ENCODE assay signal across 20 mouse cellular contexts in genomic region chr7:75368315-75368714, GRCm38 (mm10). TPM values are rescaled to one million over a fixed set of nuclear protein-coding genes. Genes with fewer than 3 reads are reported as not detected.
DNase-seq lines count a peak whose midpoint lies in the region; TF ChIP-seq lines count a peak whose summit lies in the region.
"Had no signal": no experiment of that assay in that cellular context is flagged by ENCODE, and none has a peak within 500 bp of the region (broad histone marks: within the 10 kb centered on the region; RNA-seq: fewer than 3 reads in every experiment).

No protein-coding gene starts in this region.

- H3K4me1 ChIP-seq in liver, adult 2 months (ENCODE audit: control insufficient read depth, insufficient read depth, low read length) = no peaks in the 10 kb centered on the region
- H3K4me1 ChIP-seq in MEL (ENCODE audit: control insufficient read depth in 1 of 2, insufficient read depth in 2 of 2, low read length in 2 of 2) = peaks cover 0 to 11% of the 10 kb centered on the region in 2 experiments; a peak in 2 of 4 replicates

- H3K9me3 ChIP-seq in MEL (replicated peaks; ENCODE audit: insufficient read depth, low read length) = no peaks in the 10 kb centered on the region
- H3K9me3 ChIP-seq: G1E had no signal

- no peak overlapping the region for H3K4me3 ChIP-seq in liver, adult 2 months (ENCODE audit: insufficient read depth, low read depth, low read length)
- peak overlapping the region in 1 of 2 experiments; percentile 24; a peak in 1 of 4 replicates for H3K4me3 ChIP-seq in MEL (ENCODE audit: control insufficient read depth in 1 of 2, insufficient read depth in 1 of 2, low read depth in 2 of 2, low read length in 2 of 2)

- no peaks in the 10 kb centered on the region for H3K36me3 ChIP-seq in liver, adult 2 months (ENCODE audit: control insufficient read depth, insufficient read depth, low read length)
- H3K36me3 ChIP-seq in MEL (ENCODE audit: control insufficient read depth in 1 of 2, insufficient read depth in 2 of 2, low read length in 2 of 2) = peaks cover 0 to 15% of the 10 kb centered on the region in 2 experiments; a peak in 2 of 4 replicates
- H3K36me3 ChIP-seq: G1E had no signal

- no peak overlapping the region for H3K27ac ChIP-seq in liver, adult 2 months (replicated peaks; ENCODE audit: insufficient read depth, low read depth, low read length)
- H3K27ac ChIP-seq in MEL (ENCODE audit: control insufficient read depth, low read depth, low read length) = no peak overlapping the region

- DNase-seq in liver, adult 2 months (ENCODE audit: extremely low read depth, low read depth, low spot score) = peak; percentile 7
- DNase-seq in liver (no peak), MEL (ENCODE audit: low read depth, low spot score) (peak; percentile 35)
- DNase-seq in gastrocnemius, adult 8-10 months (ENCODE audit: low spot score in 2 of 2) = no peak
- DNase-seq: adrenal gland, adult 2 months; adrenal gland, adult 8-10 months; adrenal gland, postnatal 10 days; adrenal gland, postnatal 14 days; adrenal gland, postnatal 25 days; adrenal gland, postnatal 36 days; B cell, adult 2 months; cerebellum, adult 11 months; cerebellum, adult 11-12 months; cerebellum, adult 18-20 months; cerebellum, adult 2 months had no signal

- H3K79me2 ChIP-seq in liver, adult 2 months (ENCODE audit: control insufficient read depth, insufficient read depth, low read length) = no peaks in the 10 kb centered on the region
- H3K79me2 ChIP-seq in MEL (ENCODE audit: control insufficient read depth, insufficient read depth, low read length, poor library complexity) = no peaks in the 10 kb centered on the region

- H3K27me3 ChIP-seq in liver, adult 2 months (ENCODE audit: control insufficient read depth, insufficient read depth, low read length) = no peaks in the 10 kb centered on the region
- H3K27me3 ChIP-seq in MEL (ENCODE audit: control insufficient read depth in 1 of 2, insufficient read depth in 2 of 2, low read length in 2 of 2) = no peaks in the 10 kb centered on the region; a peak in 1 of 4 replicates
- H3K27me3 ChIP-seq: CH12.LX, Patski had no signal

- no peak for TF ChIP-seq RAD21 in MEL (IDR thresholded peaks at IDR 0.05; ENCODE audit: low read depth, low read length)

- 37% methylated on average over 9 of the region's 9 CpGs for WGBS in liver, adult 2 months

- peak; percentile 62 to 69 for TF ChIP-seq EP300 in MEL (IDR thresholded peaks at IDR 0.05; ENCODE audit: low read depth in 1 of 2, low read length in 2 of 2)

- TF ChIP-seq CTCF in liver, adult 2 months (IDR thresholded peaks at IDR 0.05; ENCODE audit: low read depth, low read length) = no peak
- TF ChIP-seq CTCF in MEL (IDR thresholded peaks at IDR 0.05 in 2 of 3, conservative IDR thresholded peaks at IDR 0.05 in 1 of 3; ENCODE audit: control insufficient read depth in 1 of 3, insufficient read depth in 1 of 3, low read depth in 2 of 3, low read length in 3 of 3, poor library complexity in 1 of 3, severe bottlenecking in 1 of 3) = no peak

- no peak overlapping the region for H3K9ac ChIP-seq in liver, adult 2 months (ENCODE audit: low read depth, low read length)
- H3K9ac ChIP-seq in MEL (ENCODE audit: control insufficient read depth, low read depth, low read length, poor library complexity, severe bottlenecking) = 0 out of 2 replicates have a peak overlapping the region, but pooled peaks have one; percentile 4

- TF ChIP-seq POLR2A in liver, adult 2 months (IDR thresholded peaks at IDR 0.05; ENCODE audit: extremely low read depth, insufficient read depth, low read length) = no peak
- no peak for TF ChIP-seq POLR2A in MEL (IDR thresholded peaks at IDR 0.05; ENCODE audit: control insufficient read depth in 1 of 2, insufficient read depth in 1 of 2, low read depth in 1 of 2, low read length in 2 of 2, poor library complexity in 1 of 2)

TF ChIP-seq in MEL, 35 proteins besides CTCF, POLR2A, EP300 and RAD21:
- TF ChIP-seq TBP (IDR thresholded peaks at IDR 0.05; ENCODE audit: low read depth, low read length) (no peak), TCF12 (IDR thresholded peaks at IDR 0.05; ENCODE audit: low read depth, low read length) (peak; percentile 68; the same call in 1 of the 2 replicates), RCOR1 (IDR thresholded peaks at IDR 0.05; ENCODE audit: low read depth, low read length) (peak; percentile 54), GATA1 (IDR thresholded peaks at IDR 0.05; ENCODE audit: low read depth, low read length) (peak; percentile 40; the same call in 1 of the 2 replicates)

RNA-seq across cellular contexts. Expression of gene Sv2b, which starts 59.3 kb away (rescaled TPM):
- under 0.01 and 0.07 TPM in 2 replicates for total RNA-seq in liver, adult 2 months (2014; rRNA removed)
- polyA plus RNA-seq in liver, adult 2 months (2012; rRNA removed) = not detected in 2 replicates
- total RNA-seq in MEL (2012; rRNA removed) = not detected in 2 replicates
- polyA plus RNA-seq in MEL (2012; ENCODE audit: insufficient read depth in 1 of 2, insufficient read length in 2 of 2, low read depth in 1 of 2, low replicate concordance in 2 of 2, missing spikeins in 1 of 2) = not detected
- under 1 TPM; 0.24 to 0.51 (median 0.32) TPM for total RNA-seq in gastrocnemius, adult 8-10 months (2022)
- total RNA-seq: CH12.LX had no signal
- polyA plus RNA-seq: activated CD4-positive, CD25-positive, alpha-beta regulatory T cell, adult 4 months; CD4-positive, CD25-positive, alpha-beta regulatory T cell, adult 4 months; G1E had no signal

Comparison
In these comparisons a context has a peak if more than half of its experiments do, and no peak if none do; other contexts are left out.
1. DNase-seq: peak in liver, adult 2 months (single experiment) and MEL (single experiment); none in liver (single experiment) and gastrocnemius, adult 8-10 months (0 of 2).